Mouse (Mus musculus): ENCODE data around the gene Cyb561d1.

DNA sequence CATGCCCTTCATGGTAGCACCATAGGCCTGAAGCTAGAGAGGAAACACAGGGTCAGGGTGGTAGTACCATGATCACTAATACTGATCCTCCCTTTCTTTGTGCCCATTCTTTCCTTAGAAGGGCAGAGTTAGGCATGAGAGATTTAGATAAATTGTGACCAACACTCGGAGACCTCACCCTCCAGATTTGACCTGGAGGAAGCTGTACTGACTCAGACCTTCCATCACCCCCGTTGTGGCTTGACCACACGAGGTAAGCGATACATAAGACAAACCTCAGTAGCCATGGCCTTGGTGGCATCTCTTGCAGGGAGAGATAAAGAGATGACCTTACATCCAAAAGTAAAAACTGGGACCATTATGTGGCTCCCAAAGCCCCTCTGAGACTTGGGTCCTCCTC is 5.7 kb downstream of the Cyb561d1 start:
- no peak for TF ChIP-seq GATA1 (IDR thresholded peaks at IDR 0.05; ENCODE audit: borderline replicate concordance, low read length)
- TF ChIP-seq FLI1 (IDR thresholded peaks at IDR 0.05; ENCODE audit: low read length) = no peak
